Mouse (Mus musculus): ENCODE results near the gene Krit1.
"Not testable (repeated sequence)": the region's sequence is repeated elsewhere in the genome, so short reads cannot be mapped to it uniquely, and the experiment has no call there.

Gene Krit1

GRCm38 (mm10) chr5:3802433-3803291 lies at the start of gene Krit1, which contains the start of gene Ankib1:
Gene Krit1, plus strand, starts transcription at chr5:3803184.
Gene Ankib1, minus strand, starts transcription at chr5:3802925.
- DNase-seq, result peak; percentile 88

- no peak for DNase-seq
Observed at GRCm38 (mm10) chr5:3771512-3771911, 31.5 kb upstream of the Krit1 start.

GRCm38 (mm10) chr5:3772017-3772416 lies 31.0 kb upstream of the Krit1 start:
- no peak for DNase-seq

GRCm38 (mm10) chr5:3782670-3783069 lies 20.3 kb upstream of the Krit1 start:
- DNase-seq, result no peak

- no peak for DNase-seq
Observed at GRCm38 (mm10) chr5:3783947-3784681, 18.9 kb upstream of the Krit1 start.

GRCm38 (mm10) chr5:3784751-3785496 lies 18.1 kb upstream of the Krit1 start:
- peak; percentile 21 for DNase-seq

- peak; percentile 50 for DNase-seq
Observed at GRCm38 (mm10) chr5:3787548-3787947, 15.4 kb upstream of the Krit1 start.

GRCm38 (mm10) chr5:3791048-3791447 lies 11.9 kb upstream of the Krit1 start:
- DNase-seq, result no peak

- DNase-seq, result peak; percentile 80
Observed at GRCm38 (mm10) chr5:3797101-3797500, 5.9 kb upstream of the Krit1 start.

GRCm38 (mm10) chr5:3798656-3799055 lies 4.3 kb upstream of the Krit1 start:
- peak; percentile 69 for DNase-seq

- no peak for DNase-seq
Observed at GRCm38 (mm10) chr5:3800041-3800440, 2.9 kb upstream of the Krit1 start.

- no peak for DNase-seq
Observed at GRCm38 (mm10) chr5:3800881-3801280, 2.1 kb upstream of the Krit1 start.

- peak; percentile 71 for DNase-seq
Observed at GRCm38 (mm10) chr5:3801672-3802432, 1.1 kb upstream of the Krit1 start.

- DNase-seq, result peak; percentile 28
Observed at GRCm38 (mm10) chr5:3803292-3804165, 545 bp downstream of the Krit1 start.

- no peak for DNase-seq
Observed at GRCm38 (mm10) chr5:3808472-3808871, 5.5 kb downstream of the Krit1 start.

- no peak for DNase-seq
Observed at GRCm38 (mm10) chr5:3834107-3834506, 31.1 kb downstream of the Krit1 start.

GRCm38 (mm10) chr5:3845026-3845425 lies 42.0 kb downstream of the Krit1 start, which contains the start of gene Lrrd1:
Gene Lrrd1, plus strand, starts transcription at chr5:3845173.
- DNase-seq, result no peak

- DNase-seq, result no peak
Observed at GRCm38 (mm10) chr5:3870161-3870560, 67.2 kb downstream of the Krit1 start.

GRCm38 (mm10) chr5:3872348-3872747 lies 69.4 kb downstream of the Krit1 start:
- no peak for DNase-seq

GRCm38 (mm10) chr5:3873485-3873884 lies 70.5 kb downstream of the Krit1 start:
- DNase-seq, result no peak

- not testable (repeated sequence) for DNase-seq
Observed at GRCm38 (mm10) chr5:3886862-3887261, 83.9 kb downstream of the Krit1 start.
